Mouse (Mus musculus) R1 (cell line): ENCODE results near the gene Pkhd1.
A peak's percentile ranks its signal among the peaks of the same experiment; 100 is the strongest.

Experiments
- DNase-seq: peaks from one replicate; pipeline ENCODE4 v3.0.0-alpha.2; 2018; ENCODE audit warnings: low read depth, low spot score

Pkhd1 gene

GRCm38 (mm10) chr1:20486087-20486486 lies 131.8 kb downstream of the Pkhd1 start:
- DNase-seq = peak; percentile 64

GRCm38 (mm10) chr1:20481843-20482242 lies 136.0 kb downstream of the Pkhd1 start:
- DNase-seq = no peak

- DNase-seq = no peak
These were observed 139.2 kb downstream of the Pkhd1 start for GRCm38 (mm10) chr1:20478695-20479094.

- DNase-seq = no peak
These were observed 139.6 kb downstream of the Pkhd1 start for GRCm38 (mm10) chr1:20478266-20478659.

GRCm38 (mm10) chr1:20477561-20478265 lies 140.2 kb downstream of the Pkhd1 start:
- DNase-seq = peak; percentile 16

- no peak for DNase-seq
These were observed 147.1 kb downstream of the Pkhd1 start for GRCm38 (mm10) chr1:20470770-20471169.

GRCm38 (mm10) chr1:20470317-20470716 lies 147.5 kb downstream of the Pkhd1 start:
- DNase-seq = no peak

GRCm38 (mm10) chr1:20466481-20466880 lies 151.4 kb downstream of the Pkhd1 start:
- DNase-seq = no peak

- no peak for DNase-seq
These were observed 163.2 kb downstream of the Pkhd1 start for GRCm38 (mm10) chr1:20454621-20455020.

- peak; percentile 45 for DNase-seq
These were observed 167.8 kb downstream of the Pkhd1 start for GRCm38 (mm10) chr1:20450074-20450473.

GRCm38 (mm10) chr1:20432026-20432425 lies 185.8 kb downstream of the Pkhd1 start:
- DNase-seq = peak; percentile 75

- DNase-seq = no peak
These were observed 188.8 kb downstream of the Pkhd1 start for GRCm38 (mm10) chr1:20429056-20429394.

GRCm38 (mm10) chr1:20428370-20429055 lies 189.4 kb downstream of the Pkhd1 start:
- no peak for DNase-seq

GRCm38 (mm10) chr1:20409411-20409967 lies 208.4 kb downstream of the Pkhd1 start:
- DNase-seq = no peak

GRCm38 (mm10) chr1:20398319-20398718 lies 219.5 kb downstream of the Pkhd1 start:
- no peak for DNase-seq

- no peak for DNase-seq
These were observed 253.4 kb downstream of the Pkhd1 start for GRCm38 (mm10) chr1:20364437-20364836.

- DNase-seq = no peak
These were observed 273.2 kb downstream of the Pkhd1 start for GRCm38 (mm10) chr1:20344651-20345050.

GRCm38 (mm10) chr1:20311485-20311884 lies 306.4 kb downstream of the Pkhd1 start:
- DNase-seq = peak; percentile 58

GRCm38 (mm10) chr1:20310925-20311324 lies 306.9 kb downstream of the Pkhd1 start:
- DNase-seq = no peak

- no peak for DNase-seq
These were observed 311.7 kb downstream of the Pkhd1 start for GRCm38 (mm10) chr1:20306116-20306515.

GRCm38 (mm10) chr1:20302943-20303578 lies 314.8 kb downstream of the Pkhd1 start:
- DNase-seq = no peak

GRCm38 (mm10) chr1:20302187-20302942 lies 315.5 kb downstream of the Pkhd1 start:
- DNase-seq = no peak
